Mouse (Mus musculus): ENCODE measurements around the gene Ndufc1. TPM values are rescaled to one million over a fixed set of nuclear protein-coding genes. Genes with fewer than 3 reads are reported as not detected.
"Not testable (repeated sequence)": the region's sequence is repeated elsewhere in the genome, so short reads cannot be mapped to it uniquely, and the experiment has no call there.

The Ndufc1 gene
- polyA plus RNA-seq (2014; fragmentation: Nextera tagmentation; extraction: Ambion mirVana): 663 and 706 TPM in 2 replicates

DNA sequence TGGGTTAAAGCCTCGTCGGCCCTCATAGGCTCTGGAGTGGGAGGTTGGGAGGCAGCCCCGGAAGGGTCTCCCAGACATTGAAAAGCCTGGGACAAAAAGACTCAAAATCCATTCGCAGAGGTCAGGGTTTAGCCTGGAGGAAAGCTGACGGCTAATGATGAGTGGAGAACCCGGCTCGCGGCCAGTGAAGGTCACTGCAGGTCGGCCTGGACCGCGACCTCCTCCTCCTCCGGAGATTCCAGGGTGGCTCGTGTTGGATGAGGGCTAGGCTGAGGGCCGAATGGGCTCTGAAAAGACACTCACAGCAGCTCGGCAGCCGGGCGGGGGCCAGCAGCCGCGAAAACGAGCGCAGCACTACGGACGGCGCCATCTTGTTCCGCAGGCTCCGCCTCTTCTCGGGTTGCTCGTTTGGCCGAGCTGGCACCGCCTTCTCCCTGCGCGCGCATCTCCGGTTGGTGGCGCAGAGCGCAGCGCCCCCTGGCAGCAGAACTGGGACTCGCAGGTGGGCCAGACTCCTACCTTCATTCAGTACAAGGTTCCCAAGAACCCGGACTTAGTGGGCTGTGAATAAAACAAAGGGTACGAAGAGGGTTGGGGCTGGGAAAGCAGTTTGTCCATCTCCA is at the start of gene Ndufc1:
Gene Ndufc1, minus strand, starts transcription at position 428 of the 623 bp plus-strand sequence.
- Histone ChIP-seq H3K27ac (replicated peaks; ENCODE audit: low read depth, low read length) (peak within 1 kb of the TSS; percentile 94), H3K4me1 (ENCODE audit: control insufficient read depth, insufficient read depth, low read length) (no peaks in the 10 kb centered on the region; the same call in 1 of the 2 replicates), H3K27me3 (ENCODE audit: control insufficient read depth, insufficient read depth, low read length) (no peaks in the 10 kb centered on the region), H3K4me3 (ENCODE audit: low read depth, low read length) (peak within 1 kb of the TSS; percentile 89), H3K9ac (ENCODE audit: low read length) (peak within 1 kb of the TSS; percentile 92), H3K36me3 (ENCODE audit: control insufficient read depth, insufficient read depth, low read length) (peaks cover 4% of the 10 kb centered on the region; the same call in 1 of the 2 replicates), H3K9me3 (ENCODE audit: control insufficient read depth, low read length) (no peaks in the 10 kb centered on the region), H3K4me2 (ENCODE audit: low read depth, severe bottlenecking) (peak within 1 kb of the TSS; percentile 76)
- ATAC-seq (ENCODE audit: insufficient number of reproducible peaks, low FRiP score, low TSS enrichment, low read depth): peak; percentile 89
- peak; percentile 100 for DNase-seq (ENCODE audit: low spot score)
- under 1% methylated on average over 40 of the region's 40 CpGs for WGBS

- Histone ChIP-seq H3K9me3 (ENCODE audit: control insufficient read depth, low read length) (no peaks in the 10 kb centered on the region), H3K27ac (replicated peaks; ENCODE audit: low read depth, low read length) (no peak overlapping the region), H3K9ac (ENCODE audit: low read length) (no peak overlapping the region), H3K4me2 (ENCODE audit: low read depth, severe bottlenecking) (no peak overlapping the region), H3K27me3 (ENCODE audit: control insufficient read depth, insufficient read depth, low read length) (no peaks in the 10 kb centered on the region), H3K36me3 (ENCODE audit: control insufficient read depth, insufficient read depth, low read length) (peaks cover 2% of the 10 kb centered on the region; the same call in 1 of the 2 replicates), H3K4me1 (ENCODE audit: control insufficient read depth, insufficient read depth, low read length) (no peaks in the 10 kb centered on the region), H3K4me3 (ENCODE audit: low read depth, low read length) (no peak overlapping the region)
- ATAC-seq (ENCODE audit: insufficient number of reproducible peaks, low FRiP score, low TSS enrichment, low read depth) (no peak), DNase-seq (ENCODE audit: low spot score) (no peak)
- WGBS: 95% methylated on average over 3 of the region's 3 CpGs
Measured at GRCm38 (mm10) chr3:51434871-51435595, 26.2 kb upstream of the Ndufc1 start.

GRCm38 (mm10) chr3:51434364-51434763 is 25.6 kb upstream of the Ndufc1 start:
- H3K27ac ChIP-seq (replicated peaks; ENCODE audit: low read depth, low read length); ATAC-seq (ENCODE audit: insufficient number of reproducible peaks, low FRiP score, low TSS enrichment, low read depth); H3K4me1 ChIP-seq (ENCODE audit: control insufficient read depth, insufficient read depth, low read length); H3K4me3 ChIP-seq (ENCODE audit: low read depth, low read length); H3K9ac ChIP-seq (ENCODE audit: low read length); H3K27me3 ChIP-seq (ENCODE audit: control insufficient read depth, insufficient read depth, low read length); H3K4me2 ChIP-seq (ENCODE audit: low read depth, severe bottlenecking); H3K9me3 ChIP-seq (ENCODE audit: control insufficient read depth, low read length); H3K36me3 ChIP-seq (ENCODE audit: control insufficient read depth, insufficient read depth, low read length); DNase-seq (ENCODE audit: low spot score): not testable (repeated sequence)
- WGBS: 86% methylated on average over 5 of the region's 5 CpGs

DNA sequence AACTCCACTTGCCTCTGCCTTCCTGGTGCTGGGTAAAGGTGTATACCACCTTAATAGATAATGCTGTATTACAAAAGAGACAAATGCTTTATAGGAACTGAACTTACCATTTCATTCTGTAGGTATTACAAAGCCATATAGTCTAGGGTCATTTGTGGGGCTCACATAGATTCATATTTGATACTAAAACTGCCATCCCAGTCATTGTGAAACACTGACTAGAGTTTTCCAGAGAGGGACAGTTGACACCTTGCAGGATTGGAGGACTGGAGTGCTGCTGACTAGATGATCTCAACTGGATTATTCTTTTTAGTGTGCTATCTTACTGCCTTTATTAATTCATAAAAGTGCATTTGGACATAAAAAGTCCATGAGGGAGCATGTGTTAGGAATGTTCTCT is 16.6 kb upstream of the Ndufc1 start:
- no peak for ATAC-seq (ENCODE audit: insufficient number of reproducible peaks, low FRiP score, low TSS enrichment, low read depth)
- Histone ChIP-seq H3K9me3 (ENCODE audit: control insufficient read depth, low read length) (no peaks in the 10 kb centered on the region), H3K9ac (ENCODE audit: low read length) (no peak overlapping the region), H3K27ac (replicated peaks; ENCODE audit: low read depth, low read length) (no peak overlapping the region), H3K27me3 (ENCODE audit: control insufficient read depth, insufficient read depth, low read length) (no peaks in the 10 kb centered on the region), H3K4me2 (ENCODE audit: low read depth, severe bottlenecking) (no peak overlapping the region), H3K4me1 (ENCODE audit: control insufficient read depth, insufficient read depth, low read length) (no peaks in the 10 kb centered on the region), H3K4me3 (ENCODE audit: low read depth, low read length) (no peak overlapping the region), H3K36me3 (ENCODE audit: control insufficient read depth, insufficient read depth, low read length) (no peaks in the 10 kb centered on the region)
- no peak for DNase-seq (ENCODE audit: low spot score)

DNA sequence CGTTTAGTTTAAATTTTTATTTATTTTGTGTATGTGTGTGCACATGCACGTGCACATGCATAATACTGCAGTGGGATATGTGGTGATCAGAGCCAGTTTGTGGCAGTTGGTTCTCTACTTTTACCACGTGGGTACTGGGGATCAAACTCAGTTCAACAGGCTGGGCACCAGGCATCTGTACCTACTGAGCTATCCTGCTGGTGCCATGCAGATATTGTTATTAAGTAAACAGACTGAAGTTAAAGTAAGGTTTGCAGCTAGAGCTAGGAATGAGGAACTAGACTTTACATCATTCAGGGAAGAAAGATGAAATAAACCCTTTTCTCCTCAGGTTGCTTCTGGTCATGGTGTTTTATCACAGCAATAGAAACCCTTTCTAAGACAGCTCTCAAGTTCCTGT is 13.1 kb upstream of the Ndufc1 start:
- Histone ChIP-seq H3K4me2 (ENCODE audit: low read depth, severe bottlenecking) (no peak overlapping the region), H3K27ac (replicated peaks; ENCODE audit: low read depth, low read length) (no peak overlapping the region), H3K4me1 (ENCODE audit: control insufficient read depth, insufficient read depth, low read length) (peaks cover 7% of the 10 kb centered on the region; the same call in 1 of the 2 replicates), H3K27me3 (ENCODE audit: control insufficient read depth, insufficient read depth, low read length) (no peaks in the 10 kb centered on the region), H3K9ac (ENCODE audit: low read length) (no peak overlapping the region), H3K9me3 (ENCODE audit: control insufficient read depth, low read length) (no peaks in the 10 kb centered on the region), H3K36me3 (ENCODE audit: control insufficient read depth, insufficient read depth, low read length) (no peaks in the 10 kb centered on the region), H3K4me3 (ENCODE audit: low read depth, low read length) (no peak overlapping the region)
- ATAC-seq (ENCODE audit: insufficient number of reproducible peaks, low FRiP score, low TSS enrichment, low read depth) (no peak), DNase-seq (ENCODE audit: low spot score) (no peak)
- WGBS: 94% methylated on average over 3 of the region's 3 CpGs

GRCm38 (mm10) chr3:51417966-51418365 is 9.2 kb upstream of the Ndufc1 start:
- no peaks in the 10 kb centered on the region for H3K36me3 ChIP-seq (ENCODE audit: control insufficient read depth, insufficient read depth, low read length)
- no peak overlapping the region for H3K27ac ChIP-seq (replicated peaks; ENCODE audit: low read depth, low read length)
- H3K4me1 ChIP-seq (ENCODE audit: control insufficient read depth, insufficient read depth, low read length): peaks cover 7% of the 10 kb centered on the region
- no peaks in the 10 kb centered on the region for H3K27me3 ChIP-seq (ENCODE audit: control insufficient read depth, insufficient read depth, low read length)
- no peak for DNase-seq (ENCODE audit: low spot score)
- no peak overlapping the region for H3K4me3 ChIP-seq (ENCODE audit: low read depth, low read length)
- H3K9ac ChIP-seq (ENCODE audit: low read length): no peak overlapping the region
- no peak for ATAC-seq (ENCODE audit: insufficient number of reproducible peaks, low FRiP score, low TSS enrichment, low read depth)
- H3K9me3 ChIP-seq (ENCODE audit: control insufficient read depth, low read length): no peaks in the 10 kb centered on the region
- 79% methylated on average over 2 of the region's 2 CpGs for WGBS
- no peak overlapping the region for H3K4me2 ChIP-seq (ENCODE audit: low read depth, severe bottlenecking)

DNA sequence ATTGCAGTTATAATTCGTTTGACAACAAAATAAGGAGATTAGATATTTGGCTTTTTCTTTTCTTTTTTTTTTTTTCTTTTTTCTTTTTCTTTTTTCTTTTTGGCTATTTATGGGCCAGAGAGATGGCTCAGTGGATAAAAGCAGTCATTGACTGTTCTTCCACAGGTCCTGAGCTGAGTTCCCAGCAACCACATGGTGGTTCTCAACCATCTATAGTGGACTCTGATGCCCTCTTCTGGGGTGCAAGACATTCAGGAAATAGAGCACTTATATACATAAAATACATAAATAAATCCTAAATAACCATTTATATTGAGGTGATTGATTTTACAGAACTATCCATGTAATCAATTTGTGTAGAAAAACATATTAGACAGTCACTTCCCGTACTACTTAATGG is 8.7 kb upstream of the Ndufc1 start:
- Histone ChIP-seq H3K4me2 (ENCODE audit: low read depth, severe bottlenecking) (peak overlapping the region; percentile 46), H3K9ac (ENCODE audit: low read length) (no peak overlapping the region)

GRCm38 (mm10) chr3:51417135-51417458 is 8.3 kb upstream of the Ndufc1 start:
- H3K9me3 ChIP-seq (ENCODE audit: control insufficient read depth, low read length): no peaks in the 10 kb centered on the region
- H3K4me1 ChIP-seq (ENCODE audit: control insufficient read depth, insufficient read depth, low read length): peaks cover 7% of the 10 kb centered on the region
- H3K27ac ChIP-seq (replicated peaks; ENCODE audit: low read depth, low read length): no peak overlapping the region
- no peaks in the 10 kb centered on the region for H3K36me3 ChIP-seq (ENCODE audit: control insufficient read depth, insufficient read depth, low read length)
- H3K4me2 ChIP-seq (ENCODE audit: low read depth, severe bottlenecking): peak overlapping the region; percentile 46
- DNase-seq (ENCODE audit: low spot score): no peak
- H3K27me3 ChIP-seq (ENCODE audit: control insufficient read depth, insufficient read depth, low read length): no peaks in the 10 kb centered on the region
- WGBS: 9% methylated on average over 8 of the region's 8 CpGs
- H3K9ac ChIP-seq (ENCODE audit: low read length): peak overlapping the region; percentile 97
- peak overlapping the region; percentile 99 for H3K4me3 ChIP-seq (ENCODE audit: low read depth, low read length)
- ATAC-seq (ENCODE audit: insufficient number of reproducible peaks, low FRiP score, low TSS enrichment, low read depth): no peak

More for the DNA sequence above, 8.7 kb upstream of the Ndufc1 start:
- Histone ChIP-seq H3K4me1 (ENCODE audit: control insufficient read depth, insufficient read depth, low read length) (peaks cover 7% of the 10 kb centered on the region), H3K27ac (replicated peaks; ENCODE audit: low read depth, low read length) (no peak overlapping the region), H3K9me3 (ENCODE audit: control insufficient read depth, low read length) (no peaks in the 10 kb centered on the region), H3K27me3 (ENCODE audit: control insufficient read depth, insufficient read depth, low read length) (no peaks in the 10 kb centered on the region), H3K36me3 (ENCODE audit: control insufficient read depth, insufficient read depth, low read length) (no peaks in the 10 kb centered on the region), H3K4me3 (ENCODE audit: low read depth, low read length) (peak overlapping the region; percentile 99)
- ATAC-seq (ENCODE audit: insufficient number of reproducible peaks, low FRiP score, low TSS enrichment, low read depth) (no peak), DNase-seq (ENCODE audit: low spot score) (no peak)
- 52% methylated on average over 2 of the region's 2 CpGs for WGBS

Measured in limb, embryonic 11.5 days (tissue).